Mouse (Mus musculus): ENCODE data around the gene Abhd17a.

GRCm38 (mm10) chr10:80606737-80607350 is 16.7 kb upstream of the Abhd17a start:
- no peak for TF ChIP-seq MAFK (IDR thresholded peaks at IDR 0.05; ENCODE audit: insufficient read depth, low read depth, low read length)
- TF ChIP-seq ZNF384 (IDR thresholded peaks at IDR 0.05; ENCODE audit: low read depth, low read length): no peak
- no peak for TF ChIP-seq CHD2 (IDR thresholded peaks at IDR 0.05; ENCODE audit: low read depth, low read length)

Data from ES-E14 (cell line).